Mouse (Mus musculus): ENCODE results near the gene Ak8. TPM values are rescaled to one million over a fixed set of nuclear protein-coding genes. Genes with fewer than 3 reads are reported as not detected.

Ak8 gene
- polyA plus RNA-seq, 1 experiment from 2014 or later: 0.41 TPM

- no peaks in the 10 kb centered on the region for H3K27me3 ChIP-seq (ENCODE audit: insufficient read depth, low read length)
- H3K36me3 ChIP-seq (replicated peaks; ENCODE audit: insufficient read depth, low read length): peaks cover 59% of the 10 kb centered on the region
- H3K4me3 ChIP-seq (ENCODE audit: low read depth, low read length): no peak overlapping the region
- no peak for DNase-seq
- H3K9ac ChIP-seq (replicated peaks): no peak overlapping the region
- no peaks in the 10 kb centered on the region for H3K4me1 ChIP-seq (ENCODE audit: insufficient read depth)
- no peaks in the 10 kb centered on the region for H3K9me3 ChIP-seq (ENCODE audit: low read length)
- H3K4me2 ChIP-seq (ENCODE audit: low read depth, low read length): no peak overlapping the region
- H3K27ac ChIP-seq (ENCODE audit: low read depth): no peak overlapping the region
- no peak for ATAC-seq
- TF ChIP-seq CTCF (IDR thresholded peaks at IDR 0.05; ENCODE audit: low read depth) (no peak), EP300 (IDR thresholded peaks at IDR 0.05; ENCODE audit: low read depth) (no peak)
- 89% methylated on average over 8 of the region's 8 CpGs for WGBS (ENCODE audit: insufficient replicate concordance)
Measured at GRCm38 (mm10) chr2:28860678-28861423, 160.9 kb downstream of the Ak8 start.

Small RNA genes within 50 kb of the gene (microRNA-seq; reads per million reads assigned to microRNA genes)
- 1.2 reads per million for gene Mir3088

Other genes starting within 250 kb of the Ak8 start
- gene 1700007K13Rik, start 233.8 kb upstream of the Ak8 start, polyA plus RNA-seq (2015; fragmentation: Nextera tagmentation; extraction: Ambion mirVana): not detected in 2 replicates
- gene Mrps2, start 232.1 kb upstream of the Ak8 start, polyA plus RNA-seq (2015; fragmentation: Nextera tagmentation; extraction: Ambion mirVana): 24.9 and 26.5 TPM in 2 replicates
- gene Gbgt1, start 203.3 kb upstream of the Ak8 start, polyA plus RNA-seq (2015; fragmentation: Nextera tagmentation; extraction: Ambion mirVana): 0.56 and 0.64 TPM in 2 replicates
- gene Gm10134, start 194.1 kb upstream of the Ak8 start, polyA plus RNA-seq (2015; fragmentation: Nextera tagmentation; extraction: Ambion mirVana): 1.5 and 1.9 TPM in 2 replicates
- 1.8 TPM in 2 replicates for gene Ralgds, start 187.0 kb upstream of the Ak8 start, polyA plus RNA-seq (2015; fragmentation: Nextera tagmentation; extraction: Ambion mirVana)
- gene Cel, start 136.8 kb upstream of the Ak8 start, polyA plus RNA-seq (2015; fragmentation: Nextera tagmentation; extraction: Ambion mirVana): 4.7 TPM in 1 of 2 replicates, not detected in the other
- 4.5 and 5.8 TPM in 2 replicates for gene Gtf3c5, start 116.4 kb upstream of the Ak8 start, polyA plus RNA-seq (2015; fragmentation: Nextera tagmentation; extraction: Ambion mirVana)
- 48.9 and 52.2 TPM in 2 replicates for gene Gfi1b, start 78.2 kb upstream of the Ak8 start, polyA plus RNA-seq (2015; fragmentation: Nextera tagmentation; extraction: Ambion mirVana)
- 3.7 TPM in 2 replicates for gene Tsc1, start 58.9 kb upstream of the Ak8 start, polyA plus RNA-seq (2015; fragmentation: Nextera tagmentation; extraction: Ambion mirVana)
- gene Spaca9, start 437 bp upstream of the Ak8 start, polyA plus RNA-seq (2015; fragmentation: Nextera tagmentation; extraction: Ambion mirVana): 2.1 and 2.5 TPM in 2 replicates
- gene Gtf3c4, start 140.2 kb downstream of the Ak8 start, polyA plus RNA-seq (2015; fragmentation: Nextera tagmentation; extraction: Ambion mirVana): 3.1 and 3.3 TPM in 2 replicates
- 4.2 and 4.4 TPM in 2 replicates for gene Ddx31, start 140.2 kb downstream of the Ak8 start, polyA plus RNA-seq (2015; fragmentation: Nextera tagmentation; extraction: Ambion mirVana)
- gene Barhl1, start 216.5 kb downstream of the Ak8 start, polyA plus RNA-seq (2015; fragmentation: Nextera tagmentation; extraction: Ambion mirVana): not detected in 2 replicates